Mouse (Mus musculus) gastrocnemius, postnatal 4 days (tissue): ENCODE measurements at regions not wholly inside any gene's neighbourhood (a gene's known extent, or its start where the extent isn't known, plus 50 kb on each side); places are given as distances from the start of the nearest gene placed in this dataset.
A peak's percentile ranks its signal among the peaks of the same experiment; 100 is the strongest.
"Not testable (repeated sequence)": the region's sequence is repeated elsewhere in the genome, so short reads cannot be mapped to it uniquely, and the experiment has no call there.

Experiments used
- DNase-seq, 2 experiments: peaks; one replicate each; pipeline ENCODE4 v3.0.0; 2021 to 2022; ENCODE audit warnings: low spot score in 2 of 2, mixed read lengths in 2 of 2

DNA sequence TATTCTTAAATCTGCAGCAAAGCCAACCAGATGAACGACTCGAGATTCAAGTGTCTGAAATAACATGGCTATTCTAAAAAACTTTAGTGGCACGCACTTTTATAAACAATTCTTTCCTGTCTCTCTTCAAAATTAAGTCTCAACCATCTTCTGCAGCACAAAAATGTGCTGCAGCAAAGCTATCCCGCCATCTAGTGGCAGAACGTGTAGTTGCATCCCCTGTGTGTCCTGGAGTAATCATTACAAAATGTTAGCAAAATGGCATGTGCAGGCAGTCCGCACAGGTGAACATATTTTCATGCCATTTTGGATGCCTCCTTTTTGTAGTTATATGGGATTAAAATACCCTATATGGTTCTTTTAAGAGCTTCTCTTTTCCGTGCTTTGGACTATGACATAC lies 293.1 kb upstream of the Slc7a14 start:
- DNase-seq, result peak; percentile 46 to 72

DNA sequence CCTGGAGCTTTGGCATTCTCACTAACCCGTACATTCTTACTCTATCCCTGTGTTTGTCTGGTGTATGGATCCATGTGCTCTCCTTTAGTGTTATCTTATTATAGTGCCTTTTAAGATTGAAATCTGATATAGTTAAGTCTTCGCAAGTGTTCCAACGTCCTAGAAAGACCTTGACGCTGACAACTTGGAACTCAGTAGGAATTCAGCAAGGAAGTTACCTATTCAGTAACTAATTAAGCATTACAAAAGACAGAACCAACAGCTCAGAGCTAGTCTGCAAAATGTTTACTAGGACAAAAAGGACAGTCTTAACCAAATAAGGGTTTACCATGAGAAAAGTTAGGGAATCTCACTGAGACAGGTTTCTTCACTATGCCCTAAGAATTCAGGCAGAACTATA lies 286.4 kb upstream of the Slc7a14 start:
- DNase-seq, result not testable (repeated sequence)

DNA sequence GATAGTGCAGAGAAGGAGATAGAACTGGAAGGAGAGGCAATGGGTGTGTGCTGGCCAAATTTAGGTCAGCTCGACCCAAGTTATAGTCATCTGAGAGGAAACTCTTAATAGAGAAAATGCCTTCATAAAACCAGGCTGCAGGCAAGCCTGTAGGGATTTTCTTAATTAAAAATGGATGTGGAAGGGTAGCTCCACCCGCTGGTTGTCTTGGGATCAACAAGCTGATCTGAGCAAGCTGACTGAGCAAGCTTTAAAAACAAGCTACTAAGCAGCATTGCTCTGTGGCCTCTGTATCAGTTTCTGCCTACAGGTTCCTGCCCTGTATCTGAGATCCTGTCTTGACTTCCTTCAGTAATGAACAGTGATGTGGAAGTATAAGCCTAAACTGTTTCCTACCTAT lies 275.8 kb upstream of the Slc7a14 start:
- DNase-seq, result no peak

DNA sequence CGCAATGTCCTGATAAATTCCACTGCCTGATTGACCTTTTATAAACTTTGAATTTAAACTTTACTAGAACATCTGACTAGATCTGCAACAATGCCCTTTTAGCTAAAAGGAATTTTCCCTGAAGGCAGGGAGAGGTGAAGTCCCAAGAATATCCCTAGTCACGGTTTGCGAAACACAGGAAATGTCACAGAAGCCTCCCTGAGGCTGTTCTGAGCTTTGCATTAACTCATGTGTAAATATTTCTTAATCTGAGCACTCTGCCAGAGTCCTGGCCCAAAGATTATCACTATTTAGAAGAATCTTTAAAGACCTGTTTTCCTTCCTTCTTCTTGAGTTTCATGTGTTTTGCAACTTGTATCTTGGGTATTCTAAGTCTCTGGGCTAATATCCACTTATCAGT lies 263.7 kb upstream of the Slc7a14 start:
- no peak for DNase-seq
